Mouse (Mus musculus) myocyte (in vitro differentiated cells): ENCODE measurements around the gene Hmox2.

Experiments used
- CEBPB ChIP-seq: IDR thresholded peaks from 2 replicates; pipeline ENCODE4 v1.6.1; 2011; ENCODE audit warnings: mild to moderate bottlenecking, moderate library complexity; ENCODE audit not compliant: poor library complexity, insufficient read depth, severe bottlenecking
- E2F4 ChIP-seq: IDR thresholded peaks from one replicate; pipeline ENCODE4 v1.6.1; 2011; ENCODE audit warnings: mild to moderate bottlenecking, control low read depth, moderate library complexity; ENCODE audit not compliant: insufficient read depth
- MAX ChIP-seq: IDR thresholded peaks from one replicate; pipeline ENCODE4 v1.6.1; 2011; ENCODE audit warnings: low read depth, mild to moderate bottlenecking, control low read depth
- MYOD1 ChIP-seq, 3 experiments: IDR thresholded peaks; one replicate each; pipeline ENCODE4 v1.6.1; 2011; ENCODE audit warnings: control low read depth in 2 of 3, low read depth in 2 of 3, mild to moderate bottlenecking in 2 of 3, moderate library complexity in 1 of 3; ENCODE audit not compliant: insufficient read length in 2 of 3, control insufficient read depth in 1 of 3
- POLR2A ChIP-seq: IDR thresholded peaks from one replicate; pipeline ENCODE4 v1.6.1; 2011; ENCODE audit warnings: low read depth, mild to moderate bottlenecking, control low read depth, moderate library complexity; ENCODE audit not compliant: insufficient read length
- POLR2AphosphoS2 ChIP-seq: IDR thresholded peaks from one replicate; pipeline ENCODE4 v1.6.1; 2011; ENCODE audit warnings: low read depth, control low read depth; ENCODE audit not compliant: insufficient read length
- REST ChIP-seq: IDR thresholded peaks from one replicate; pipeline ENCODE4 v1.6.1; 2011; ENCODE audit warnings: mild to moderate bottlenecking, control low read depth, moderate library complexity; ENCODE audit not compliant: insufficient read depth, insufficient read length
- TCF12 ChIP-seq: IDR thresholded peaks from one replicate; pipeline ENCODE4 v1.6.1; 2011; ENCODE audit warnings: mild to moderate bottlenecking, control low read depth; ENCODE audit not compliant: poor library complexity, insufficient read depth, severe bottlenecking

GRCm38 (mm10) chr16:4767012-4767790 is 41.0 kb downstream of the Hmox2 start:
- TF ChIP-seq CEBPB (no peak), E2F4 (no peak), MAX (no peak), REST (no peak), POLR2AphosphoS2 (no peak), POLR2A (no peak), MYOD1 (IDR thresholded peaks at IDR 0.05; ENCODE audit: control insufficient read depth in 1 of 3, insufficient read length in 2 of 3, low read depth in 2 of 3) (peak in 1 of 3 experiments; percentile 14), TCF12 (no peak)
